Mouse (Mus musculus) midbrain, embryonic 11.5 days (tissue): ENCODE data around the gene Nrbp1. TPM values are rescaled to one million over a fixed set of nuclear protein-coding genes. Genes with fewer than 3 reads are reported as not detected.
A peak's percentile ranks its signal among the peaks of the same experiment; 100 is the strongest.
"Not testable (repeated sequence)": the region's sequence is repeated elsewhere in the genome, so short reads cannot be mapped to it uniquely, and the experiment has no call there.

Source experiments
- ATAC-seq: fragments of 200-750 bp; cut with Nextera tagmentation; 2 replicates; pipeline ENCODE4 v1.8.0; 2017; ENCODE audit warnings: moderate TSS enrichment, moderate library complexity; ENCODE audit not compliant: low FRiP score
- DNase-seq: peaks from one replicate; pipeline ENCODE4 v3.0.0; 2015; ENCODE audit warnings: low spot score; ENCODE audit errors: missing footprints
- H3K27ac ChIP-seq: fragments of 300-500 bp; sonication (generic); 2 replicates; pipeline ENCODE4 v1.5.1; 2014; ENCODE audit warnings: low read depth, low read length
- H3K27me3 ChIP-seq: fragments of 300-500 bp; sonication (generic); 2 replicates; pipeline ENCODE4 v1.6.1; 2014; ENCODE audit warnings: mild to moderate bottlenecking, low read length, moderate library complexity, mixed read lengths; ENCODE audit not compliant: control insufficient read depth, insufficient read depth
- H3K36me3 ChIP-seq: fragments of 300-500 bp; sonication (generic); 2 replicates; pipeline ENCODE4 v1.6.1; 2014; ENCODE audit warnings: mild to moderate bottlenecking, low read length, moderate library complexity, mixed read lengths; ENCODE audit not compliant: control insufficient read depth, insufficient read depth
- H3K4me1 ChIP-seq: fragments of 300-500 bp; sonication (generic); 2 replicates; pipeline ENCODE4 v1.6.1; 2014; ENCODE audit warnings: low read length; ENCODE audit not compliant: control insufficient read depth, insufficient read depth
- H3K4me2 ChIP-seq: fragments of 300-500 bp; sonication (generic); 2 replicates; pipeline ENCODE4 v1.6.1; 2014; ENCODE audit warnings: mild to moderate bottlenecking, moderate library complexity
- H3K4me3 ChIP-seq: fragments of 300-500 bp; sonication (generic); 2 replicates; pipeline ENCODE4 v1.5.1; 2014; ENCODE audit warnings: low read depth, low read length
- H3K9ac ChIP-seq: fragments of 300-500 bp; sonication (generic); 2 replicates; pipeline ENCODE4 v1.6.1; 2014; ENCODE audit warnings: low read length
- H3K9me3 ChIP-seq: fragments of 300-500 bp; sonication (generic); 2 replicates; pipeline ENCODE4 v1.6.1; 2016; ENCODE audit warnings: low read length; ENCODE audit not compliant: control insufficient read depth
- WGBS: fragments of 180-500 bp; shearing (Covaris S2); extraction: QIAGEN DNeasy Blood & Tissue Kit; methylation state at CpG from one replicate; pipeline ENCODE4 v1.1.7; 2014; 5-methylcytosine and 5-hydroxymethylcytosine counted together
- polyA plus RNA-seq: library from polyadenylated mRNA; unstranded; fragments of >200 nt; fragmentation: Nextera tagmentation; extraction: Ambion mirVana; gene quantifications from 2 replicates; pipeline ENCODE4 v1.2.1, GENCODE M21; 2014

Gene Nrbp1
- polyA plus RNA-seq, 1 experiment from 2014 or later: 148 TPM

DNA sequence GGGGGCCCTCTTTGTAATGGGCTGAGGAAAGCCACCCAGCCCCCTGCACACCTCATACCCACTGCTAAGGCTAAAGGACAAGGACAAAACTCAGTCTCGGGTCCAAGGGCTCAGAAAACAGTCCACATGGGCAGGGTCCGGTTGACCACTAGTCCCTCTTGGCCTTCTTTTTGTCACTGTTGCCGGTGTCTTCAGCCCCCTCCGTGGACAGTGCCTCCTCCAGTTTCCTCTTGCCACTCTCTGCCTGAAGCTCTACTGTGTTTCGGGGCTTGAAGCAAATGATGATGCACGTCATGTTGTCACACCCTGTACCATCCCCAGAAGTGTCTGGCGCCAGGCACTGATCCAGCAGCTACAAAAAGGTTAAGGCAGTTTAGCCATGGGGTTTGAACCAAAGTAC, 37.7 kb upstream of the Nrbp1 start:
- no peaks in the 10 kb centered on the region for H3K27me3 ChIP-seq
- peak overlapping the region; percentile 71; the same call in 1 of the 2 replicates for H3K9ac ChIP-seq
- peaks cover 4% of the 10 kb centered on the region for H3K9me3 ChIP-seq
- H3K36me3 ChIP-seq: peaks cover 27% of the 10 kb centered on the region
- ATAC-seq: no peak
- peaks cover 12% of the 10 kb centered on the region for H3K4me1 ChIP-seq
- 86% methylated on average over 7 of the region's 7 CpGs for WGBS
- H3K4me2 ChIP-seq: peak overlapping the region; percentile 64
- H3K27ac ChIP-seq: peak overlapping the region; percentile 71; the same call in 1 of the 2 replicates
- H3K4me3 ChIP-seq: peak overlapping the region; percentile 76
- DNase-seq: peak; percentile 65

DNA sequence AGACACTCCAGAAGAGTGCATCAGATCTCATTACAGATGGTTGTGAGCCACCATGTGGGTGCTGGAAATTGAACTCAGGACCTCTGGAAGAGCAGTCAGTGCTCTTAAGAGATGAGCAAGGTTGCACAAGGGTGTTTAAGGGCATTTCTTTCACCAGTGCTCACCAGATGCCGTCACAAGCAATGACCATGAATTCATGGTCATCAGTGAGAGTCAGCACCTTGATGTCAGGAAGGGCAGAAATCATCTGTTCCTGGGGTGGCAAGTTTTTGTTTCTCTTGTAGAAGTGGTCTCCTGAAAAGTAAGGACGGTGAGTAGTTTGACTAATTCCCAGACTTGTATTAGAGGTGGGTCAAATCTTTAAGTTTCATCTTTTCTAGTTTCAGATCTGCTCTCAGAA, 36.8 kb upstream of the Nrbp1 start:
- Histone ChIP-seq H3K4me1 (peaks cover 12% of the 10 kb centered on the region), H3K4me3 (no peak overlapping the region), H3K4me2 (no peak overlapping the region), H3K36me3 (peaks cover 22% of the 10 kb centered on the region), H3K9me3 (peaks cover 4% of the 10 kb centered on the region), H3K27ac (no peak overlapping the region), H3K27me3 (no peaks in the 10 kb centered on the region), H3K9ac (no peak overlapping the region)
- no peak for DNase-seq
- 92% methylated on average over 2 of the region's 2 CpGs for WGBS
- ATAC-seq: no peak

DNA sequence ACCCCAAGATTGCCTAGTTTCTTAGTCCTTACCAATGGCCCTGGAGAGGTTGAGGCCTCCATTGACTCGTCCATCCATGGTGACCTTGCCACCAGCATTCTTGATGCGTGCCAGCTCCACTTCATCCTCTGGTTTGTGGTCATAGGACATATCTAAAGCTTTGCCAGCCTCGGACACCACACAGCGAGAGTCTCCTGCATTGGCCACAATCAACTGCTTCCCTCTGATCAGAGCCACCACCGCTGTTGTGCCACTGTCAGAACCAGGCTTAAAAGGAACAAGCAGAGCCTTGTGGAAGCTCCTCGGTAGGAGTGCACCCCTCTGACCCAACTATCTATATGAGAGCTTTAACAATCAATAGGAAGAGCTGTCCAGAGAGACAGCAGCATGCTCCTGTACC, 36.2 kb upstream of the Nrbp1 start:
- ATAC-seq: no peak
- Histone ChIP-seq H3K27me3 (no peaks in the 10 kb centered on the region), H3K36me3 (peaks cover 19% of the 10 kb centered on the region), H3K27ac (no peak overlapping the region), H3K9ac (no peak overlapping the region), H3K9me3 (peaks cover 4% of the 10 kb centered on the region), H3K4me1 (peaks cover 12% of the 10 kb centered on the region), H3K4me3 (no peak overlapping the region), H3K4me2 (no peak overlapping the region)
- peak; percentile 37 for DNase-seq
- WGBS: 93% methylated on average over 6 of the region's 6 CpGs

DNA sequence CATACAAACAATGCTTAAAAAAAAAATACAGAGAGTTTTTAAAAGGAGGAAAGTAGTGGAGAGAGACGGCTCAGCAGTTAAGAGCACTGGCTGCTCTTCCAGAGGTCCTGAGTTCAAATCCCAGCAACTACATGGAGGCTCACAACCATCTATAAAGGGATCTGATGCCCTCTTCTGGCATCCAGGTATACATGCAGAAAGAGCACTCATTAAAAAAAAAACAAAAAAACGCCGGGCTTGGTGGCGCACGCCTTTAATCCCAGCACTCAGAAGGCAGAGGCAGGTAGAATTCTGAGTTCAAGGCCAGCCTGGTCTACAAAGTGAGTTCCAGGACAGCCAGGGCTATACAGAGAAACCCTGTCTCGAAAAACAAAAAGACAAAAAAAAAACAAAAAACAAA, 24.1 kb upstream of the Nrbp1 start:
- not testable (repeated sequence) for H3K27me3 ChIP-seq

DNA sequence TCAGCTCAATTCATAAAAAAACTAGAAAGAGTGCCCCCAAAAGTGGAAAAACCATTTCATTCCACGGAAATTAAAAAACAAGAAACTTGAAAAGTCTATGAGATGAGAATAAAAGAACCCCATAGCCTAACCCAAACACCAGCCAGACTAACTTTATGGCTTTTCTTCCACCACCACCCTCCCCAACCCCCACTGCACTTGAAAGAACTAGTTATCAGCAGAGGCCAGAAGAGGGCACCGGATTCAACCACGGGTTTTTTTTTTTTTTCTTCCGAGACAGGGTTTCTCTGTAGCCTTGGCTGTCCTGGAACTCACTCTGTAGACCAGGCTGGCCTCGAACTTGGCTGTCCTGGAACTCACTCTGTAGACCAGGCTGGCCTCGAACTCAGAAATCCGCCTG, 22.4 kb upstream of the Nrbp1 start:
- H3K36me3 ChIP-seq: no peaks in the 10 kb centered on the region
- H3K4me2 ChIP-seq: no peak overlapping the region
- H3K4me3 ChIP-seq: no peak overlapping the region
- H3K27me3 ChIP-seq: no peaks in the 10 kb centered on the region
- no peaks in the 10 kb centered on the region for H3K9me3 ChIP-seq
- ATAC-seq (no peak), DNase-seq (no peak)
- H3K27ac ChIP-seq: no peak overlapping the region
- H3K4me1 ChIP-seq: peaks cover 8% of the 10 kb centered on the region; the same call in 1 of the 2 replicates
- WGBS: 65% methylated on average over 7 of the region's 7 CpGs
- H3K9ac ChIP-seq: no peak overlapping the region

More for the DNA sequence above, 24.1 kb upstream of the Nrbp1 start:
- not testable (repeated sequence) for H3K4me3 ChIP-seq, DNase-seq, ATAC-seq, H3K9ac ChIP-seq, H3K36me3 ChIP-seq, H3K4me2 ChIP-seq, H3K27ac ChIP-seq, H3K9me3 ChIP-seq, H3K4me1 ChIP-seq
- WGBS: 91% methylated on average over 6 of the region's 6 CpGs

DNA sequence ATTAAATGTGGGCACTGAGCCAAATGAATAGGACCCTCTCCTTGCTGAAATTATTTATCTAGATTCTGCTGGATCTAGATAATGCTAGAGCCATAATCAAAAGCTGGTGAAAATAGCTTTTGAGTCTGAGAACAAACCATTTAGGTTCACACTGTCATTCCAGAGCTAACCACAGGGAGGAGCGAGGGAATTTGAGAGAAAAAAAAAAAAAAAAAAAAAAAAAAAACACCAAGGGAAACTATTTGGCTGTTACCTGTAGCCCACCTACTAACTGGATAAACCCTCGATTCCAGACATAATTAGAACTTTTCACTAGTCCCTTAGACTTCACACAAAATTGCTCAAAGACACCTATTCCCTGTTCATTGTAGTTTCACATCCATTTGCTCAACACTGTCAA, 21.6 kb upstream of the Nrbp1 start:
- H3K9me3 ChIP-seq: no peaks in the 10 kb centered on the region
- no peaks in the 10 kb centered on the region for H3K36me3 ChIP-seq
- H3K9ac ChIP-seq: no peak overlapping the region
- DNase-seq: peak; percentile 88
- no peak for ATAC-seq
- peaks cover 8% of the 10 kb centered on the region; the same call in 1 of the 2 replicates for H3K4me1 ChIP-seq
- WGBS: 6% methylated on average over 2 of the region's 2 CpGs
- H3K4me2 ChIP-seq: peak overlapping the region; percentile 85
- H3K4me3 ChIP-seq: peak overlapping the region; percentile 17
- no peak overlapping the region for H3K27ac ChIP-seq
- H3K27me3 ChIP-seq: no peaks in the 10 kb centered on the region

DNA sequence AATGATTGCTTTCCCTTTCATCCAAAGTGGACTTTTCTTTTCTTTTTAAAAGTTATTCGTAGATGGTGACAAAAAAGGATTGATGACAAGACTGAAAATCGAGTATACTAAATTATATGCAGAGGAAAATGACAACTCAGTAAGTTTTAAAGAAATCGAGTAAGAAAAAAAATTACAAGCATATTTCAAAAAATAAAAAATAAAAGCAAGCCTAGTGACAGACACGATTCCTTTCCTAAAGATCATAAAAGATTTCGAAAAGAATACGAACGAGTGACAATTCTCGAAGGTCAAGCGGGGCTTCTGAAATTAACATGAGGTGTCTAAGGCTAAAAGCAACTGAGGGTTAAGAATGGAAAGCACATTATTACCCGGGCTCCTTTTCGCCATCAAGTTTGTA, 21.2 kb upstream of the Nrbp1 start:
- Histone ChIP-seq H3K9me3 (no peaks in the 10 kb centered on the region), H3K4me1 (peaks cover 8% of the 10 kb centered on the region; the same call in 1 of the 2 replicates), H3K27ac (no peak overlapping the region; the same call in 1 of the 2 replicates), H3K4me2 (peak overlapping the region; percentile 85), H3K4me3 (peak overlapping the region; percentile 96), H3K9ac (peak overlapping the region; percentile 91), H3K27me3 (no peaks in the 10 kb centered on the region), H3K36me3 (no peaks in the 10 kb centered on the region)
- ATAC-seq (no peak), DNase-seq (no peak)
- 2% methylated on average over 11 of the region's 11 CpGs for WGBS

DNA sequence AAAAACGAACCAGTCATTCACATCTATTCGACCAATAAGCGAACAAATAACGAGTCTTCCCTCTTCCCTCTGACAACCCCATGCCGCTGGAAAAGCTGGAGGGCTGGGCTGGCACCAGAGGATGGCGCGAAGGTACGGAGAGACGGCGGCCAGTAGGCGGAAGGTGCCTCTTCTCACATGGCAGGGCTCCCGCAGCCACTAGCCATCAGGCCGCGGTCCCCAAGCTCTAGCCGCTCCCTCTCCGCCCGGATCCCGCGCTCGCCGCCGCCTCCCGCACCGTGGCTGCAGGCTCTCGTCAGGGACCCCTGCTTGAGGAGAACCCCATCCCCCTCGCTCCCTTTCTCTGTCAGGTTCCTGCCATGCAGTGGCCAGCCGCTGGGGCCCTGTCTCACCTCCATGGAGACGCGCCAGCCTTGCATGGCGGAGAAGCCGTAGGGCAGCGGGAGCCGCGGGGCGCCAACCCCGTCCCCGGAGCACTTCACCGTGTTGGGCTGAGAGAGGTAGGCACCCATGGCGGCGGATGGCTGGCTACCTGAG, 20.7 kb upstream of the Nrbp1 start:
- Histone ChIP-seq H3K4me3 (peak overlapping the region; percentile 96), H3K9ac (peak overlapping the region; percentile 91), H3K9me3 (no peaks in the 10 kb centered on the region), H3K36me3 (no peaks in the 10 kb centered on the region), H3K4me2 (peak overlapping the region; percentile 85), H3K27ac (peak overlapping the region; percentile 91), H3K4me1 (peaks cover 8% of the 10 kb centered on the region; the same call in 1 of the 2 replicates), H3K27me3 (no peaks in the 10 kb centered on the region)
- DNase-seq: peak; percentile 95
- peak; percentile 81; the same call in 1 of the 2 replicates for ATAC-seq
- WGBS: under 1% methylated on average over 40 of the region's 40 CpGs

DNA sequence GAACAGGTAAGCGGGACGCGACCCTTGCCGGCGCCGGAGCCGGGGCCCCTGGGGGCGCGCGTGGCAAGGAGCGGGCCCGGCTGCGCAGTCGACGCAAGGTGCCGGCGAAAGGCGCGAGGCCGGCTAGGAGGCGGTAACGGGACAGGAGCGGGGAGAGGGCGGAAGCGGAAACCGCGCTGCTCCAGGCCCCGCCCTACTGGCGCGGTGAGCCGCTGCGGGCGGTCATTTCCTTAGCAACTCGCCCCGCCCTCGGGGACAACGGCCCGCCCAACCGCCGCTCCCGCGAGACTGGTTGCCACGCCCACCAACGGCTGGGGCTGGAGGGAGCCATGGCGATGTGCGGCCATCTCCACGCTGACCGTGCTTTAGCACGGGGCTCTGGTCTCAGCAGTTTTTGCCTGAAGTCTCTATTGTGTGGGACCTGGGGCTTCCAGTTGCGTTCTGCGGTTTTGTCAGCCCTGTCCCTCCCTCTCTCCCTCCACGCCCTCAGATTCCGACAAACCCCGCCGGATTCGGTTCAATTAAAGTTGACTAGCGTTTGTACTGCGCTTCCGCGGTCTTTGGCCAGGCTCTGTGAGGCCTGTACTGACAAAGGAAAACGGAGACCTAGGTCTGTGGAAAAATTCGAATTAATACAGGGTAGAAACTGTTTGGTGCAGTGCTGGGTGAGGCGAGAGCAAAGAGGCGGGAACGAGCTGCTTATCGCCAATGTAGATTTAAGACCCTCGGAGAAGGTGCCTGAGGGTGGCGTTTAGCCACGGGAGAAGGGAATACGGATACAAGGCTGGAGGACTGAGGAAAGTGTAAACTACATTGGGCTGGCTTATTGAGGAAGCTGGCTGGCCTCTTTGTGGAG, 20.0 kb upstream of the Nrbp1 start, which contains the start of gene Ppm1g:
Gene Ppm1g, minus strand, starts transcription at position 240 of the 856 bp plus-strand sequence.
- DNase-seq: peak; percentile 100
- H3K9me3 ChIP-seq: no peaks in the 10 kb centered on the region
- no peaks in the 10 kb centered on the region for H3K36me3 ChIP-seq
- H3K4me2 ChIP-seq: peak within 1 kb of the TSS; percentile 85
- H3K27ac ChIP-seq: peak within 1 kb of the TSS; percentile 91
- H3K27me3 ChIP-seq: no peaks in the 10 kb centered on the region
- WGBS: under 1% methylated on average over 70 of the region's 70 CpGs
- peak; percentile 95 for ATAC-seq
- H3K4me1 ChIP-seq: peaks cover 8% of the 10 kb centered on the region; the same call in 1 of the 2 replicates
- peak within 1 kb of the TSS; percentile 96 for H3K4me3 ChIP-seq
- H3K9ac ChIP-seq: peak within 1 kb of the TSS; percentile 91
